Mouse (Mus musculus) spleen, adult 2 months (tissue): ENCODE data around the gene Rps6kl1. TPM values are rescaled to one million over a fixed set of nuclear protein-coding genes. Genes with fewer than 3 reads are reported as not detected.

Experiments
- DNase-seq, 2 experiments: peaks; one replicate each; pipeline versions ENCODE4 v3.0.0 to v3.0.0-alpha.2; 2012 to 2021; ENCODE audit warnings: low spot score in 2 of 2, low read depth in 1 of 2
- H3K27ac ChIP-seq: fragments of 200-500 bp; 2 replicates; pipeline ENCODE4 v1.5.1; 2012; ENCODE audit warnings: low read length, inconsistent platforms; ENCODE audit not compliant: insufficient read depth
- H3K27me3 ChIP-seq: fragments of 200-500 bp; 2 replicates; pipeline ENCODE4 v1.6.1; 2012; ENCODE audit warnings: mild to moderate bottlenecking, moderate library complexity, low read length, inconsistent platforms; ENCODE audit not compliant: control insufficient read depth, insufficient read depth
- H3K36me3 ChIP-seq: fragments of 200-500 bp; 2 replicates; pipeline ENCODE4 v1.6.1; 2012; ENCODE audit warnings: mild to moderate bottlenecking, low read length, inconsistent platforms; ENCODE audit not compliant: control insufficient read depth, insufficient read depth
- H3K4me1 ChIP-seq: fragments of 200-500 bp; 2 replicates; pipeline ENCODE4 v1.6.1; 2011; ENCODE audit warnings: inconsistent platforms; ENCODE audit not compliant: control insufficient read depth, insufficient read depth, insufficient read length
- H3K4me3 ChIP-seq: fragments of 200-500 bp; 2 replicates; pipeline ENCODE4 v1.5.1; 2011; ENCODE audit warnings: mild to moderate bottlenecking, inconsistent platforms; ENCODE audit not compliant: insufficient read depth, insufficient read length; ENCODE audit errors: extremely low read depth
- CTCF ChIP-seq: fragments of 200-500 bp; IDR thresholded peaks from 2 replicates; pipeline ENCODE4 v1.5.1; 2011; ENCODE audit warnings: mild to moderate bottlenecking, inconsistent platforms; ENCODE audit not compliant: insufficient read depth, insufficient read length, insufficient replicate concordance; ENCODE audit errors: extremely low read depth
- POLR2A ChIP-seq: fragments of 200-500 bp; IDR thresholded peaks from 2 replicates; pipeline ENCODE4 v1.6.1; 2011; ENCODE audit warnings: low read depth, low read length, inconsistent platforms
- WGBS: fragments of 180-500 bp; shearing (Covaris S2); methylation state at CpG from one replicate; pipeline ENCODE4 v1.1.7; 2018; 5-methylcytosine and 5-hydroxymethylcytosine counted together
- polyA plus RNA-seq: library from polyadenylated mRNA; depleted of rRNA; stranded (reverse); fragments of >200 nt; gene quantifications from 2 replicates; pipeline ENCODE4 v1.2.3, GENCODE M21; 2012

Rps6kl1 gene
- polyA plus RNA-seq, 1 experiment, result 0.53 TPM

- Histone ChIP-seq H3K27me3 (no peaks in the 10 kb centered on the region), H3K4me1 (no peaks in the 10 kb centered on the region), H3K4me3 (no peak overlapping the region), H3K36me3 (peaks cover 56% of the 10 kb centered on the region), H3K27ac (no peak overlapping the region)
- WGBS, result 94% methylated on average over 6 of the region's 6 CpGs
- DNase-seq, result no peak
- TF ChIP-seq CTCF, result no peak
- TF ChIP-seq POLR2A, result no peak
Measured at GRCm38 (mm10) chr12:85131361-85131760, 19.7 kb downstream of the Rps6kl1 start.

- WGBS, result 92% methylated on average over 9 of the region's 9 CpGs
- Histone ChIP-seq H3K4me3 (no peak overlapping the region), H3K27me3 (no peaks in the 10 kb centered on the region), H3K36me3 (peaks cover 59% of the 10 kb centered on the region), H3K27ac (no peak overlapping the region), H3K4me1 (no peaks in the 10 kb centered on the region)
- TF ChIP-seq POLR2A (no peak), CTCF (no peak)
- DNase-seq, result no peak
Measured at GRCm38 (mm10) chr12:85129426-85129978, 21.6 kb downstream of the Rps6kl1 start.

- H3K36me3 ChIP-seq, result peaks cover 47% of the 10 kb centered on the region
- 73% methylated on average over 8 of the region's 8 CpGs for WGBS
- TF ChIP-seq CTCF, result no peak
- no peak for TF ChIP-seq POLR2A
Measured at GRCm38 (mm10) chr12:85126986-85127603, 24.0 kb downstream of the Rps6kl1 start.

GRCm38 (mm10) chr12:85124751-85125150, 26.3 kb downstream of the Rps6kl1 start:
- peaks cover 2% of the 10 kb centered on the region; the same call in 1 of the 2 replicates for H3K4me1 ChIP-seq
- H3K27ac ChIP-seq, result no peak overlapping the region
- 93% methylated on average over 5 of the region's 5 CpGs for WGBS
- peaks cover 36% of the 10 kb centered on the region for H3K36me3 ChIP-seq
- TF ChIP-seq CTCF (no peak), POLR2A (no peak)
- H3K27me3 ChIP-seq, result no peaks in the 10 kb centered on the region
- no peak overlapping the region for H3K4me3 ChIP-seq
- no peak for DNase-seq

More at GRCm38 (mm10) chr12:85126986-85127603, 24.0 kb downstream of the Rps6kl1 start:
- Histone ChIP-seq H3K4me1 (peaks cover 2% of the 10 kb centered on the region; the same call in 1 of the 2 replicates), H3K4me3 (no peak overlapping the region), H3K27ac (no peak overlapping the region), H3K27me3 (no peaks in the 10 kb centered on the region)
- DNase-seq, result no peak

GRCm38 (mm10) chr12:85123645-85124044, 27.4 kb downstream of the Rps6kl1 start:
- no peaks in the 10 kb centered on the region for H3K27me3 ChIP-seq
- TF ChIP-seq POLR2A (no peak), CTCF (no peak)
- H3K36me3 ChIP-seq, result peaks cover 36% of the 10 kb centered on the region
- H3K4me3 ChIP-seq, result no peak overlapping the region
- H3K27ac ChIP-seq, result peak overlapping the region; percentile 76
- DNase-seq, result no peak
- 45% methylated on average over 11 of the region's 11 CpGs for WGBS
- peaks cover 2% of the 10 kb centered on the region; the same call in 1 of the 2 replicates for H3K4me1 ChIP-seq

GRCm38 (mm10) chr12:85123108-85123530, 27.9 kb downstream of the Rps6kl1 start:
- 24% methylated on average over 9 of the region's 9 CpGs for WGBS
- TF ChIP-seq CTCF (no peak), POLR2A (no peak)
- H3K27ac ChIP-seq, result peak overlapping the region; percentile 76; the same call in 1 of the 2 replicates
- no peaks in the 10 kb centered on the region for H3K27me3 ChIP-seq
- no peak overlapping the region for H3K4me3 ChIP-seq
- peaks cover 2% of the 10 kb centered on the region; the same call in 1 of the 2 replicates for H3K4me1 ChIP-seq
- peaks cover 36% of the 10 kb centered on the region for H3K36me3 ChIP-seq
- DNase-seq, result peak in 1 of 2 experiments; percentile 42
